8 mouse cellular contexts compared by ENCODE assay signal in the genomic region with DNA sequence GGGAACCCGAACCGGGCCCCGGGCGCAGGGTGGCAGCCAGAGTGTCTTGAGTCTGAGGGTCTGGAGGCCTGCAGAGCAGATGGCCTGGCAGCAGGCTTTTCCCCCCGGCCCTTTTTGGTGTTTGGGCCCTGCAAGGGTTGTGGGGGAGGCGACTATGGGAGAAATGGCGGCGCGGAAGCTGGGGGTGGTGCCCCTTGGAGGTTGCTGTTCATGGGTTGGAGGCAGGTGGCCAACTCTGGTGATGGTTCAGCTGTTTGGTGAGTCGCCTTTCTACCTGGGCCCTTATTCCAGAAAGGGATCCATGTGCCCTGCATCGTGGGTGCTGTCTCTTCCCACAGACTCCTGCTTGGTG. TPM values are rescaled to one million over a fixed set of nuclear protein-coding genes. Genes with fewer than 3 reads are reported as not detected.
DNase-seq lines count a peak whose midpoint lies in the region; ATAC-seq lines count a peak whose summit lies in the region.

No protein-coding gene starts in this region.

- peak; percentile 63 for ATAC-seq in activated CD4-positive, CD25-positive, alpha-beta regulatory T cell, adult 4 months
- no peak for ATAC-seq in embryonic facial prominence, embryonic 12.5 days (ENCODE audit: insufficient number of reproducible peaks, insufficient read depth, low FRiP score, low TSS enrichment)
- ATAC-seq in megakaryocyte-erythroid progenitor cell, adult 5-6 weeks (replicated peaks; ENCODE audit: low FRiP score, low TSS enrichment, poor library complexity, severe bottlenecking), result peak; percentile 73
- peak; percentile 34; the same call in 1 of the 2 replicates for ATAC-seq in stomach, embryonic 15.5 days (ENCODE audit: insufficient read depth, low FRiP score, low read depth)

- peak overlapping the region; percentile 66 for H3K4me3 ChIP-seq in embryonic facial prominence, embryonic 12.5 days
- peak overlapping the region; percentile 61 for H3K4me3 ChIP-seq in stomach, embryonic 15.5 days (replicated peaks)

- no peaks in the 10 kb centered on the region for H3K9me3 ChIP-seq in embryonic facial prominence, embryonic 12.5 days
- no peaks in the 10 kb centered on the region for H3K9me3 ChIP-seq in stomach, embryonic 15.5 days

- peak; percentile 33 for DNase-seq in layer of hippocampus, adult 11-12 months (ENCODE audit: low spot score)
- DNase-seq in layer of hippocampus, adult 9-10 months (ENCODE audit: low spot score), result no peak
- peak; percentile 28 for DNase-seq in heart, postnatal 4 days
- DNase-seq in layer of hippocampus, adult 9-11 months, result peak; percentile 5

- H3K27ac ChIP-seq in embryonic facial prominence, embryonic 12.5 days, result peak overlapping the region; percentile 76; the same call in 1 of the 2 replicates
- peak overlapping the region; percentile 63 for H3K27ac ChIP-seq in stomach, embryonic 15.5 days

- no peaks in the 10 kb centered on the region for H3K27me3 ChIP-seq in embryonic facial prominence, embryonic 12.5 days
- no peaks in the 10 kb centered on the region for H3K27me3 ChIP-seq in stomach, embryonic 15.5 days (replicated peaks)

- H3K4me2 ChIP-seq in embryonic facial prominence, embryonic 12.5 days (replicated peaks), result peak overlapping the region; percentile 51
- H3K4me2 ChIP-seq in stomach, embryonic 15.5 days, result peak overlapping the region; percentile 51

- WGBS in embryonic facial prominence, embryonic 12.5 days, result 30% methylated on average over 11 of the region's 11 CpGs
- 6% methylated on average over 11 of the region's 11 CpGs for WGBS in stomach, embryonic 15.5 days

- H3K4me1 ChIP-seq in embryonic facial prominence, embryonic 12.5 days, result no peaks in the 10 kb centered on the region
- no peaks in the 10 kb centered on the region for H3K4me1 ChIP-seq in stomach, embryonic 15.5 days

- peak overlapping the region; percentile 68 for H3K9ac ChIP-seq in embryonic facial prominence, embryonic 12.5 days
- peak overlapping the region; percentile 46 for H3K9ac ChIP-seq in stomach, embryonic 15.5 days

- H3K36me3 ChIP-seq in embryonic facial prominence, embryonic 12.5 days, result peaks cover 11% of the 10 kb centered on the region; the same call in 1 of the 2 replicates
- no peaks in the 10 kb centered on the region for H3K36me3 ChIP-seq in stomach, embryonic 15.5 days

RNA-seq across cellular contexts. Expression of a gene that starts 47.4 kb away (rescaled TPM):
- 1 to 10 TPM; 2.6 to 4.4 TPM for polyA plus RNA-seq in activated CD4-positive, CD25-positive, alpha-beta regulatory T cell, adult 4 months (2017; shearing (Covaris generic))
- polyA plus RNA-seq in embryonic facial prominence, embryonic 12.5 days (2016; fragmentation: Nextera tagmentation; extraction: Ambion mirVana), result 53.5 and 59.0 TPM in 2 replicates
- total RNA-seq in heart, postnatal 4 days (2021), result 10 to 100 TPM in 1 of 2 experiments, 1 to 10 TPM in 1; 8.0 to 11.9 TPM
- total RNA-seq in megakaryocyte-erythroid progenitor cell, adult 5-6 weeks (2014; fragmentation: Nextera tagmentation), result 0.52 and 1.5 TPM in 2 replicates
- 0.80 and 6.5 TPM in 2 replicates for total RNA-seq in megakaryocyte-erythroid progenitor cell, adult 5-6 weeks (2017)
- polyA plus RNA-seq in stomach, embryonic 15.5 days (2015; fragmentation: Nextera tagmentation; extraction: Ambion mirVana), result 22.4 and 24.8 TPM in 2 replicates
